32 mouse cellular contexts compared by ENCODE assay signal in the genomic region with DNA sequence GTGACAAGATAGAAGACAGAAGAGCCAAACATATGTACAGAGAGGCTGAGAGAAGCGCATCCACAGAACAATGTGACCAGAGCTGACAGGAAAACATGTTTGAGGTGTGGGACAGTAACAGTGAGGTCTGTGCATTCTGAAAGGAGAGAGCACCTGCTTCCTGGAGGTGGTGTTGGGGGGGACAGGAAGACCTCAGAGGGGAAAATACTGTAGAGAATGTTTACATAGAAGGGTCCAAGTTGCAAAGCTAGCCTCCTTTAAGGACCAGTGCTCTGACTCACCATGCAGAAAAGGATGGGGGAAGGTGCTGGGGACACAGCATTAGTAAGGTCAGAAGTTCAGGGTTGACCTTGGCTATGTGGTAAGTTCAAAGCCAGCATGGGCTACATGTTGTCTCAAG.
"Had no signal": no experiment of that assay in that cellular context is flagged by ENCODE, and none has a peak within 500 bp of the region (broad histone marks: within the 10 kb centered on the region; RNA-seq: fewer than 3 reads in every experiment).

No protein-coding gene starts in this region.

- ATAC-seq: liver, embryonic 12.5 days; liver, postnatal 0 days; lung, postnatal 0 days; midbrain, embryonic 13.5 days; midbrain, embryonic 15.5 days; midbrain, embryonic 16.5 days had no signal

- H3K9ac ChIP-seq: limb, embryonic 12.5 days; limb, embryonic 13.5 days; limb, embryonic 15.5 days; liver, embryonic 12.5 days; liver, embryonic 13.5 days; liver, embryonic 14.5 days; liver, embryonic 15.5 days; liver, postnatal 0 days; lung, embryonic 14.5 days; lung, embryonic 15.5 days; midbrain, embryonic 12.5 days; midbrain, embryonic 13.5 days; midbrain, embryonic 15.5 days; neural tube, embryonic 12.5 days had no signal

- H3K36me3 ChIP-seq: limb, embryonic 10.5 days; limb, embryonic 12.5 days; limb, embryonic 13.5 days; limb, embryonic 15.5 days; liver, embryonic 12.5 days; liver, embryonic 13.5 days; liver, embryonic 15.5 days; lung, embryonic 15.5 days; midbrain, embryonic 10.5 days; midbrain, embryonic 12.5 days; midbrain, embryonic 13.5 days; midbrain, embryonic 15.5 days; neural tube, embryonic 12.5 days had no signal

- H3K4me2 ChIP-seq: limb, embryonic 12.5 days; limb, embryonic 13.5 days; limb, embryonic 15.5 days; liver, embryonic 11.5 days; liver, embryonic 12.5 days; liver, embryonic 13.5 days; liver, embryonic 15.5 days; lung, embryonic 14.5 days; lung, embryonic 15.5 days; midbrain, embryonic 11.5 days; midbrain, embryonic 12.5 days; midbrain, embryonic 13.5 days; midbrain, embryonic 15.5 days; neural tube, embryonic 12.5 days had no signal

- DNase-seq: left cerebral cortex, postnatal 4 days; liver; liver, embryonic 13.5 days; liver, postnatal 0 days; lung, adult 18-20 months; lung, adult 2 months; lung, embryonic 14.5 days; lung, postnatal 10 days; lung, postnatal 14 days; lung, postnatal 36 days; lung, postnatal 4 days; midbrain, embryonic 14.5 days had no signal

- H3K27me3 ChIP-seq: limb, embryonic 12.5 days; limb, embryonic 13.5 days; limb, embryonic 15.5 days; liver, embryonic 12.5 days; liver, embryonic 13.5 days; liver, embryonic 15.5 days; lung, embryonic 15.5 days; midbrain, embryonic 12.5 days; midbrain, embryonic 13.5 days; midbrain, embryonic 15.5 days; neural tube, embryonic 12.5 days had no signal

- H3K9me3 ChIP-seq: limb, embryonic 10.5 days; limb, embryonic 12.5 days; limb, embryonic 13.5 days; limb, embryonic 15.5 days; liver, embryonic 12.5 days; liver, embryonic 13.5 days; liver, embryonic 15.5 days; lung, embryonic 15.5 days; megakaryocyte, embryonic 14.5 days; midbrain, embryonic 10.5 days; midbrain, embryonic 12.5 days; midbrain, embryonic 13.5 days; midbrain, embryonic 15.5 days; neural tube, embryonic 12.5 days had no signal

- H3K27ac ChIP-seq: limb, embryonic 12.5 days; limb, embryonic 13.5 days; limb, embryonic 15.5 days; liver, embryonic 12.5 days; liver, embryonic 13.5 days; liver, embryonic 14.5 days; liver, embryonic 15.5 days; lung, embryonic 15.5 days; macrophage; midbrain, embryonic 10.5 days; midbrain, embryonic 12.5 days; midbrain, embryonic 13.5 days; midbrain, embryonic 15.5 days; neural tube, embryonic 12.5 days had no signal

- H3K4me1 ChIP-seq: limb, embryonic 13.5 days; limb, embryonic 15.5 days; liver, embryonic 12.5 days; liver, embryonic 13.5 days; liver, embryonic 15.5 days; lung, embryonic 15.5 days; megakaryocyte, embryonic 14.5 days; midbrain, embryonic 10.5 days; midbrain, embryonic 12.5 days; midbrain, embryonic 13.5 days; midbrain, embryonic 15.5 days; neural tube, embryonic 12.5 days had no signal

- H3K4me3 ChIP-seq: limb, embryonic 10.5 days; limb, embryonic 12.5 days; limb, embryonic 13.5 days; limb, embryonic 15.5 days; liver, embryonic 12.5 days; liver, embryonic 13.5 days; liver, embryonic 15.5 days; lung, embryonic 15.5 days; megakaryocyte, embryonic 14.5 days; midbrain, embryonic 10.5 days; midbrain, embryonic 12.5 days; midbrain, embryonic 13.5 days; midbrain, embryonic 15.5 days; myocyte; neural tube, embryonic 12.5 days had no signal
